Mouse (Mus musculus) E14TG2a.4 (cell line): Measurements from ENCODE around the gene Gm29094.
"Not testable (repeated sequence)": the region's sequence is repeated elsewhere in the genome, so short reads cannot be mapped to it uniquely, and the experiment has no call there.

Experiments
- H3K27me3 ChIP-seq: 2 replicates; pipeline ENCODE4 v1.6.1; 2014; ENCODE audit warnings: low read length, control low read depth; ENCODE audit not compliant: insufficient read depth
- H3K36me3 ChIP-seq: 2 replicates; pipeline ENCODE4 v1.6.1; 2014; ENCODE audit warnings: low read length, control low read depth; ENCODE audit not compliant: insufficient read depth
- H3K4me1 ChIP-seq: replicated peaks from 2 replicates; pipeline ENCODE4 v1.6.1; 2014; ENCODE audit warnings: low read depth, low read length, control low read depth
- H3K4me3 ChIP-seq: replicated peaks from 2 replicates; pipeline ENCODE4 v1.5.1; 2014; ENCODE audit warnings: mild to moderate bottlenecking, low read length
- H3K9me3 ChIP-seq: 2 replicates; pipeline ENCODE4 v1.6.1; 2014; ENCODE audit warnings: low read length, control low read depth
- CTCF ChIP-seq: conservative IDR thresholded peaks from 2 replicates; pipeline ENCODE4 v1.5.1; 2014; ENCODE audit warnings: low read length

Gene Gm29094

DNA sequence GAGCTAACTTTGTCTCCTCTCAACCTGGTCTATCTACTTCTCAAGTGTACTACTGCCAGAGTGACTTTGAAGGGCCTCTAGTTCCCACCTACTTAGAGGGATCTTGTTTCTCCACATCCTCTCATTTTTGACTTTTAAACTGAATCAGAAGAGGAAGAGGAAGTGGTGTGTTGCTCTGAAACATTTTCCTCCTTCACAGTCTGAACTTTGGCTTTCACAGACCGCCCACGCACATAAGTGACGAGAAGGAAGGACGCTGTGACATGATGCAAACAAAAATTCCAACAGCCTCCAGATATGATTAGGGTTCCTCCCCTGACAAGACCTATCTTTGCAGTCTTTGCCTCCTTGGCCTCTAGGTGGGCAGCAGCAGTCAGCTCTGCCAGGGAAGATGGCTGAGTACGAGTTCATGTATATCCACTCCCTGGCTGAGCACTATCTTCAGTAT is at the start of gene Gm29094, which contains the start of gene Bcl2a1b:
Gene Gm29094, plus strand, starts transcription at position 411 of the 448 bp plus-strand sequence.
Gene Bcl2a1b, plus strand, starts transcription at position 241 of the 448 bp plus-strand sequence.
- not testable (repeated sequence) for H3K27me3 ChIP-seq, H3K4me3 ChIP-seq, H3K36me3 ChIP-seq, H3K4me1 ChIP-seq, H3K9me3 ChIP-seq

DNA sequence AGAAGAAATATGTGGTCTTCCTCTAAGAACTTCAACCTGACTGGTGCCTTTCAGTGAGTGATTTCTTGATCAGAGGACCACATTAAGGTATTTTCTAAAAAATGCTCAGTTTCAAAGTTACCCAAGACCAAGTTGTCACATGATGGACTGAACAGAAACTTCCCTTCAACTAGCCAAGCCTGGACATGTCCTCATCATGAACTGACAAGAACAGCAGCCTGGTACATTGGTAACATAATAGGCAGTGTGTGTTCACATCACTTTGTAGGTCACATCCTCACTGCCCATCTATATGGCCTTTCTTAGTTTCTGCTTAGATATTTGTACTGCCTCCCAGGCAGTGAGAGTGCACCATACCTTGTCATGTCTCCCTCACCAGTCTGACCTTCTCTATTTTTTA is 26.6 kb upstream of the Gm29094 start:
- H3K4me1 ChIP-seq, H3K36me3 ChIP-seq, H3K4me3 ChIP-seq, H3K27me3 ChIP-seq, H3K9me3 ChIP-seq: not testable (repeated sequence)

DNA sequence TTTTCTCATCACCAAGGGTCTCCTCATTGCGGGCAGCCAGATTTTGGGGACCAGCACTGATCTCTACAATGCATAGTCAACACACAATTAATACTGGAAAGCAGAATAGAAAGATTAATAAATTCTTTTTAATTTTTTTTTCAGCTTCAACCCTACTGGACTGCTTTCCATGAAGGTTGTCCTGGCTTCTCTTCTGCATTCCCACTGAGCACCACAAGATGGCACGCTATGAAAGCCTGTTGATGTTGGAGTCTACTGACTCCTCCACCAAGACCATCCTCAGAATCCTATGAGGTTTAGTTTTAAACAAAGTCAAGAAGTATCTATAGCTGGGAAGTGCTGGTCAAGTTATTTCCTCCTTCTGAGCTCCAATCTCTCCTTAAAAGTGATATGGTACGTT is 20.3 kb upstream of the Gm29094 start:
- H3K9me3 ChIP-seq, H3K4me3 ChIP-seq, H3K4me1 ChIP-seq, H3K36me3 ChIP-seq, H3K27me3 ChIP-seq: not testable (repeated sequence)
- TF ChIP-seq CTCF, result 0 out of 2 replicates have a peak, but pooled peaks have one; percentile 9

DNA sequence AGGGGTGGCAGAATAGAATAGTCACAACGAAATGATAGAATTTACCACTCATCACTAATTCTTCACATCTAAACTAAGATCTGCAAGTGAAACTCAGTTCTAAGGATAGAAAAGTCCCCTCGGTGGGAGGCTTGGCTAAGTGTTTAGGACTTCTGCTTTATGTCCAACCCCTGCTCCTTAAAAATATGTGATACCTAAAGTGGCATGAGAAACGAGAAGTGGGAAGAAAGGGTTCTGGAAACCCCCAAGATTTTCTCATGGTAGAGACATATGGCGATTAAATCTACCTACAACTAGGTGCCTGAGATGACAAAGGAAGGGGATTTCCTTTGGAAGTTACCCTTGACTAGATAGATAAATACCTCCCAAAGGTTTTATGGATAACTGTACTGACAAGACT is 19.7 kb upstream of the Gm29094 start:
- not testable (repeated sequence) for H3K27me3 ChIP-seq, H3K4me1 ChIP-seq, H3K4me3 ChIP-seq, H3K9me3 ChIP-seq, H3K36me3 ChIP-seq

DNA sequence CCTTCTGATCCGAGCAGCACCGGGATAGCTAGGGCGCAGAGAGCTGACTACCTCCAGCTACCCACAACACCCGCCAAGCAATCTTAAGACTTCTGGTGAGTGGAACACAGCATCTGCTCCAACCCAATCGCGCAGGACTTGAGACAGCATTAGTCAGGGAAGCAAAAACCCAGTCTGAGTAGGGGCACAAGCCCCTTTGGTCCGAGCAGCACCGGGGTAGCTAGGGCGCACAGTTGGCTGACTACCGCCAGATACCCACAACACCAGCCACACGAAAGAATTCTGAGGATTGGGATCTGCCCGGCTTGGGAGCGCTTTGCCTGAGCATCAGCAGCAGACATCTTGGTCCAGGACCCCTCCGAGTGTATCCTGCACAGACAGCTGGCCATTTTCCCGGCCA is 12.2 kb upstream of the Gm29094 start:
- peak overlapping the region; percentile 73 for H3K4me3 ChIP-seq
- not testable (repeated sequence) for H3K36me3 ChIP-seq, H3K27me3 ChIP-seq, H3K9me3 ChIP-seq, H3K4me1 ChIP-seq

DNA sequence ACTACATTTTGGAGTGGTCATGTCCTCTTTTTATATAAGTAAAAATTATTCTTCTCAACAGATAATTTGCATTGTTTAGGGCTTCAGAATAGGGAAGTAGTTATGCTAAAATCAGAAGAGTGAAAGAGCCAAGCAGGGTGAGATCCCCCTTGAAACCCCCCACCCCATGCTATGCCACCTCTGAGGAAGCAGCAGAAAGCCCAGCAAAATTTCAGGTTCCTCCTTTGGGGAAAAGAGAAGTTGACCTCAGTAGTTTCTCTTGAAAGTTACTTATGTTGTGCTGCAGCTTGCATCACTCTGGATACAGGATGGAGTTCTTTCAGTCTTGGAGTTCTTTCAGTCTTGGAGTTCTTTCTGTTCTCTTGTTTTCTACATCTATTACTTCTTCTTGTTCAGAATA is 3.7 kb upstream of the Gm29094 start:
- H3K36me3 ChIP-seq, H3K9me3 ChIP-seq, H3K27me3 ChIP-seq, H3K4me1 ChIP-seq, H3K4me3 ChIP-seq: not testable (repeated sequence)

DNA sequence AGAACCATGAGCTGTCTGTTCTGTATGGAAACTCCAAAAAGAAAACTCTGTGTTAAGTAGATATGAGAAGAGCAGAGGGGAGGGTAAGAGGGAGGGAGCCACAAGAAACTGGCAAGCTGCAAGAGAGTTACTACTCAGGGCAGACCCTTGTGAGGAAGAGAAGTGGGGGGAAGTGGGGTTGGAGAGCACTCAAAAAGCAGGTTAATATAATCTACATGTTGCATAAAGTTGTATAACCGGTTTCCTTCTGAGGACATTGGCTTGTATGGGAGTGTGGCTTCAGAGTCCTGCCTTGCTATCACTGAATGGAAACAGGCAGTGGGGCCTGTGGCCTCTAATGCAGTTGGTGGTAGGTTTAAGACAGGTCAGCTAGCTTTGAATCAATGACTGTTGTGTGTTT is 1.7 kb upstream of the Gm29094 start:
- H3K4me1 ChIP-seq, H3K36me3 ChIP-seq, H3K9me3 ChIP-seq, H3K4me3 ChIP-seq, H3K27me3 ChIP-seq: not testable (repeated sequence)

DNA sequence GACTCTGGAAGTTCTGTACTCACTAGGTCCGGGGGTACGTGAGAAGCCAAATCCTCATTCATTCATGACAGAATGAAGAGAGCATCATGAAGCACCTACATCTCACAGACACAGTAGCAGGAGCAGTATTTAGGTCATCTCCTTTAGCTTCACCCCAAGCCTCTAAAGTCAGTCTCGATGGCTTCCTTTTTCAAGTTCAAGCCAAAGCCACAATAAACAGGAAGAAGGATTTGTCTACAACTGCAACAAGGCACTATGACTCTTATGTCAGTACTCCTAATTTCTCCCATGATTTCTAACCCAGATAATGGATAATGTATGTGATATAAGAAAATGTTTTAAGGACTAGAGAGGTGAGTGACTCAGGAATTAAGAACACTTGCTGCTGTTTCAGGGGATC is 830 bp upstream of the Gm29094 start:
- H3K27me3 ChIP-seq, H3K4me3 ChIP-seq, H3K9me3 ChIP-seq, H3K4me1 ChIP-seq, H3K36me3 ChIP-seq: not testable (repeated sequence)

DNA sequence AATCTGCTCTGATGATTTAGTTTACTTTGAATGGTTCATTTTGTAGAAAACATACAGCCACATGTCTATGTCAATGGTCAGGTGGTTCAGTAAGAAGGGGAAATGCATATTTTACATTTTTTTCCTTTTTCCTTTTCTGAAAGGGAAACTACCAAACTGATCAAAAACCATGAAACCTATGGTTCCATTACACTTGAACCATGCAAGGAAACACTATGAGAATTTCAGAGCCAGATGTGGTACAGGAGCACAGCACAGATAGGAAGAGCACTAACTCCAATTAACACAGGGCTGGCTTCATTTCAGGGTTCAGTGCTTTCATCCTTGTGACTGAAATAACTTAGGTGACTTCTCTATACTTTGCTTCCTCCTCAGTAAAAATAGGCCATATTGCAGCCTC is 3.1 kb downstream of the Gm29094 start:
- H3K4me3 ChIP-seq, H3K4me1 ChIP-seq: not testable (repeated sequence)

DNA sequence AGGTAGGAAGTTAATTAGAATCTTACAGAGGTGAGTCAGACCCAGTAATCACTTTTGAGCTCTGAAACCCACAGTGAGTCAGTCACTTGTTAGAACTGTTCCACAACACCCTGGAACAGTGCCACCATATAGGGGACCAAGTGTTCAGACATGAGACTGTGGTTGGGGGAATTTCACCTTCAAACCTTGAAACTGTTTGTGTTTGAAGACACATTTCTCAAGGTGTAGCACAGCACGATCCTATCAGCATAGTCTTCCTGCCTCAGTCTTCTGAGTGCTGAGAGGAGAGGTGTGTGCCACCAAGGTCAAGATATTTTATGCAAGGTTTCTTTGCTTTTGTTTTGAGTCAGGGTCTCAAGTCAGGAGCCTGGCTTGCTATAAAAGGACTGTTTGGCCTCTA is 9.8 kb downstream of the Gm29094 start:
- H3K36me3 ChIP-seq, H3K4me3 ChIP-seq, H3K9me3 ChIP-seq, H3K4me1 ChIP-seq, H3K27me3 ChIP-seq: not testable (repeated sequence)

More for the DNA sequence above, 3.1 kb downstream of the Gm29094 start:
- H3K36me3 ChIP-seq, H3K9me3 ChIP-seq, H3K27me3 ChIP-seq: not testable (repeated sequence)

DNA sequence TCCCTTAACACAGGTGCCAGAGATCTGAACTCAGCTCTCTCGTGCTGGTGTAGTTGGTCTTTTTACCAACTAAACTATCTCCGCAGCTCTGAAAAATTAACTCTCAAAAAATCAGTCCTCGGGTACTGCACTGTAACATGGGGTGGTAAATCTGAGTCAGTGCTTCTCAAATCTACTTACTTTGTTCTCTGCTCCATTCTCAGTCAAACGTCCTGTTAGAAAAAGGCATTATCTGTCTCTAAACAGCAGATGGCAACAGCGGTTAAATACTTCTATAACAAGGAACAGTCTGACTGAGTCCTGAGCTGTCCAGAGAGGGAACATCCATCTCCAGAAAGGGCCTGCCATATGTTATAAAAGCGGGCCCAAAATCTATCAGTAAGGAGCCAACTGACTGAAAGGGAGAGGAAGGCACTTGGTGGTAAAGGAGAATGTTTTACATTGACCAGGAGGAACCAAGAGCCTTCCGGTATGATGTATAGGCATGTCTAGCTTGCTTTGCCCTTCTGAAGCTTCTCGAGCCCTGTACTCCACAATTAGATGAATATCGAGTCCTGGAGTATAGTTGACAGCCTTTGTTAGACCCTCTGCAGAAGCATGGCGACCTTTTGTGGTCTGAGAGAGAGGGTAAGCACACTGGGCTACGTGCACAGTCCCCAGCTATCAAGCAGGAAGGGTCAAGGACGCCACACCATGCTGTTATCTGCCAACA is 11.3 kb downstream of the Gm29094 start, which contains the start of gene Mthfs:
Gene Mthfs, plus strand, starts transcription at position 324 of the 712 bp plus-strand sequence.
- H3K4me3 ChIP-seq, result peak within 1 kb of the TSS; percentile 41; the same call in 1 of the 2 replicates
- not testable (repeated sequence) for H3K4me1 ChIP-seq, H3K36me3 ChIP-seq, H3K9me3 ChIP-seq, H3K27me3 ChIP-seq

DNA sequence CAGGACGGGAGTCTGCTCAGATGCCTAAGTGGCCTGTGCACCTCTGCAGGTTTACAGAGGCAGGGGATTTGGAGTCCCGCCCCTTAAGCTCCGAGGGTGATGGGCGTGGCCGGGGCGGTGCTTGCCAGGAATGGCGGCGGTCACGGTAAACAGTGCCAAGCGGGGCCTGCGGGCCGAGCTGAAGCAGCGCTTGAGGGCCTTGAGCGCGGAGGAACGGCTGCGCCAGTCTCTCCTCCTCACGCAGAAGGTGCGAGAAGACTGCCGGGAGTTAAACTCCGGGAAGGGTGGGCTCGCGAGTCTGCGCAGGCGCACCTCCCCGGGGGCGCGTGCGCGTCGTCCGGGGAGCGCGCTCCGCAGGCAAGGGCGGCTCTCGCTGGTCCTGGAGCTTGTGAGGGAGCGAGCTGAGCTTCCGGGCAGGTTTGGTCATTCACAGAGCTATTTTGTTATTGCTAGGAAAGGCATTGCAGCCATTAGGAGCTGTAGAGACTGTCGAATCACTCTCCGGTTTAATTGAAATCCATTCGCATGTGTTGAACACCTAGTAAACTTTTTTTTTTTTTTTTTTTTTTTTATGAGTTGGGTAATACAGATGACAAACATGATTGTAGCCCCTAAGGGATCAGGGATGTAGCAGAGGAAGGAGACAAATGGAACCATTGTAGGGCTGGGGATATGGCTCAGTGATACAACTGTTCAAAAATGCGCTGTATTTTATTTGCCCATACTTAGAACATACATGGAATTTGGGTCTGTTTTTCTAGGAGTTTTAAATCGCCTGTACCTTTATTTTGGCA is 12.1 kb downstream of the Gm29094 start:
- H3K4me3 ChIP-seq, result peak overlapping the region; percentile 41; the same call in 1 of the 2 replicates
- not testable (repeated sequence) for H3K27me3 ChIP-seq, H3K9me3 ChIP-seq, H3K4me1 ChIP-seq, H3K36me3 ChIP-seq

DNA sequence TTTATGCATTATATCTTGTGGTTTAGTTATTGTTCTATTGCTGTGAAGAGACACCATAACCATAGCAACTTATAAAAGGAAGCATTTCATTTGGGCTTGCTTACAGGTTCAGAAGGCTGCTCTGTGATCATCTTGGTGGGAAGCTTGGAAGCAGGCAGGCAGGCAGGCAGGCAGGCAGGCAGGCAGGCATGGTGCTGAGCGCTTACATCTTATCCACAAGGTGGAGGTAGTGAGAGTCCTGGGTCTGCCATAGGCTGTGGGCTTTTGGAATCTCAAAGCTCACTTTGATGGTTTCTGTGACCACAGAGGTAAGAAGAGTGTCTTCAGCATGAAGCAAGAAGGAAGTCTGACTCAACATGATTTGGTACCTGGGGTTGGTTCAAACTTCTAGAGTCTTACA is 13.2 kb downstream of the Gm29094 start:
- H3K4me3 ChIP-seq, H3K9me3 ChIP-seq, H3K27me3 ChIP-seq, H3K4me1 ChIP-seq, H3K36me3 ChIP-seq: not testable (repeated sequence)

DNA sequence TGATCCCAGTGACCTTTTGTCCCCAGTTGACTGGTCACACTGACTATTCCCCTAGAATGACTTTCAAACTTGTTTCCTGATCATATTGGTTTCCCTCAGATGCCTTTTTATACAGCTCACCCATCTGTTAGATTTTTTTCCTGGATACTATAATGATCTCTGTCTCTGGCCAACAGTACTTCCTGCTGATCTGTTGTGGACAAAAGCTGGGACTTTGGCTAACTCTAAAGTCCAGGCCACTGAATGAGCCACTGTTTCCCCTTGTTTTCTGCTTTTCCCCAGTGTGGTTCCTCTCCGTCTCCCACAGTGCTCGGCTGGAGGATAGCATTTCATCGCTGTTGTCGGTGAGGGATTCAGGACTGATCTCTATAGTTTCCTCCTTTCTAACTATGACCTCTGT is 19.0 kb downstream of the Gm29094 start:
- not testable (repeated sequence) for H3K4me3 ChIP-seq, H3K36me3 ChIP-seq, H3K9me3 ChIP-seq, H3K27me3 ChIP-seq, H3K4me1 ChIP-seq
